Mouse (Mus musculus) lung, postnatal 0 days (tissue): ENCODE measurements around the gene Hist1h1t. TPM values are rescaled to one million over a fixed set of nuclear protein-coding genes. Genes with fewer than 3 reads are reported as not detected.
A peak's percentile ranks its signal among the peaks of the same experiment; 100 is the strongest.

Experiments
- ATAC-seq: fragments of 200-750 bp; cut with Nextera tagmentation; 2 replicates; pipeline ENCODE4 v1.8.0; 2017; ENCODE audit warnings: moderate library complexity
- DNase-seq: peaks from one replicate; pipeline ENCODE4 v3.0.0-alpha.2; 2016; ENCODE audit warnings: low spot score
- H3K27ac ChIP-seq: fragments of 300-500 bp; sonication (generic); 2 replicates; pipeline ENCODE4 v1.5.1; 2014; ENCODE audit warnings: antibody characterized with exemption, mild to moderate bottlenecking, low read length, mixed read lengths
- H3K27me3 ChIP-seq: fragments of 300-500 bp; sonication (generic); replicated peaks from 2 replicates; pipeline ENCODE4 v1.6.1; 2014; ENCODE audit warnings: low read length, mixed read lengths; ENCODE audit not compliant: insufficient read depth
- H3K36me3 ChIP-seq: fragments of 300-500 bp; sonication (generic); 2 replicates; pipeline ENCODE4 v1.6.1; 2014; ENCODE audit warnings: low read length, mixed read lengths; ENCODE audit not compliant: insufficient read depth
- H3K4me1 ChIP-seq: fragments of 300-500 bp; sonication (generic); 2 replicates; pipeline ENCODE4 v1.6.1; 2014; ENCODE audit warnings: antibody characterized with exemption, low read depth, low read length, mixed read lengths; ENCODE audit not compliant: insufficient read depth
- H3K4me2 ChIP-seq: fragments of 300-500 bp; sonication (generic); replicated peaks from 2 replicates; pipeline ENCODE4 v1.6.1; 2014; ENCODE audit warnings: low read depth, mild to moderate bottlenecking, low read length, moderate library complexity, mixed read lengths
- H3K4me3 ChIP-seq: fragments of 300-500 bp; sonication (generic); 2 replicates; pipeline ENCODE4 v1.5.1; 2014; ENCODE audit warnings: low read depth, low read length
- H3K9ac ChIP-seq: fragments of 300-500 bp; sonication (generic); replicated peaks from 2 replicates; pipeline ENCODE4 v1.6.1; 2014; ENCODE audit warnings: low read depth, mild to moderate bottlenecking
- H3K9me3 ChIP-seq: fragments of 300-500 bp; sonication (generic); 2 replicates; pipeline ENCODE4 v1.6.1; 2016; ENCODE audit warnings: low read length, mixed read lengths
- CTCF ChIP-seq: IDR thresholded peaks from 2 replicates; pipeline ENCODE4 v1.5.1; 2016; ENCODE audit warnings: antibody characterized with exemption, mild to moderate bottlenecking
- EP300 ChIP-seq: IDR thresholded peaks from 2 replicates; pipeline ENCODE4 v1.6.1; 2016; ENCODE audit warnings: antibody characterized with exemption, mild to moderate bottlenecking, control low read depth
- WGBS: fragments of 180-500 bp; shearing (Covaris S2); extraction: QIAGEN DNeasy Blood & Tissue Kit; methylation state at CpG from one replicate; pipeline ENCODE4 v1.1.7; 2014; 5-methylcytosine and 5-hydroxymethylcytosine counted together
- polyA plus RNA-seq: library from polyadenylated mRNA; unstranded; fragments of >200 nt; fragmentation: Nextera tagmentation; extraction: Ambion mirVana; gene quantifications from 2 replicates; pipeline ENCODE4 v1.2.1, GENCODE M21; 2015

The Hist1h1t gene
- polyA plus RNA-seq, 1 experiment from 2014 or later = 0.13 TPM

DNA sequence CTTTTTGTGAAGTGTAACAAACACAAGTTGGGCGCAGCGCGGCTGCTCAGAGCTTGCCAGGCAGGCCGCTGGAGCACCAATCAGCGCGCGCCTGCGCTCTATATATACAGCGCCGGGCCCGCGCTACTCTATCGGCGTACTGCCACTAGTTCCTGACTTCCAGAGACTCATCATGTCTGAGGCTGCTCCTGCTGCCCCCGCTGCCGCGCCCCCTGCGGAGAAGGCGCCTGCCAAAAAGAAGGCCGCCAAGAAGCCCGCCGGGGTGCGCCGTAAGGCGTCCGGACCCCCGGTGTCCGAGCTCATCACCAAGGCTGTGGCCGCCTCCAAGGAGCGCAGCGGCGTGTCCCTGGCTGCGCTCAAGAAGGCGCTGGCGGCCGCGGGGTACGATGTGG lies 43.1 kb downstream of the Hist1h1t start, which contains the start of gene Hist1h1c:
Gene Hist1h1c (plus strand): TSS at position 132 of the 392 bp plus-strand sequence.
- no peaks in the 10 kb centered on the region for H3K36me3 ChIP-seq
- H3K27ac ChIP-seq = peak within 1 kb of the TSS; percentile 97
- peak within 1 kb of the TSS; percentile 90 for H3K4me2 ChIP-seq
- peak within 1 kb of the TSS; percentile 86 for H3K9ac ChIP-seq
- peak; percentile 96 for DNase-seq
- no peaks in the 10 kb centered on the region for H3K27me3 ChIP-seq
- peak; percentile 91 for ATAC-seq
- no peaks in the 10 kb centered on the region for H3K9me3 ChIP-seq
- H3K4me1 ChIP-seq = no peaks in the 10 kb centered on the region
- TF ChIP-seq EP300 (no peak; the same call in 1 of the 2 replicates), CTCF (no peak; the same call in 1 of the 2 replicates)
- H3K4me3 ChIP-seq = peak within 1 kb of the TSS; percentile 71
- whole genome bisulfite sequencing = 2% methylated on average over 30 of the region's 38 CpGs

DNA sequence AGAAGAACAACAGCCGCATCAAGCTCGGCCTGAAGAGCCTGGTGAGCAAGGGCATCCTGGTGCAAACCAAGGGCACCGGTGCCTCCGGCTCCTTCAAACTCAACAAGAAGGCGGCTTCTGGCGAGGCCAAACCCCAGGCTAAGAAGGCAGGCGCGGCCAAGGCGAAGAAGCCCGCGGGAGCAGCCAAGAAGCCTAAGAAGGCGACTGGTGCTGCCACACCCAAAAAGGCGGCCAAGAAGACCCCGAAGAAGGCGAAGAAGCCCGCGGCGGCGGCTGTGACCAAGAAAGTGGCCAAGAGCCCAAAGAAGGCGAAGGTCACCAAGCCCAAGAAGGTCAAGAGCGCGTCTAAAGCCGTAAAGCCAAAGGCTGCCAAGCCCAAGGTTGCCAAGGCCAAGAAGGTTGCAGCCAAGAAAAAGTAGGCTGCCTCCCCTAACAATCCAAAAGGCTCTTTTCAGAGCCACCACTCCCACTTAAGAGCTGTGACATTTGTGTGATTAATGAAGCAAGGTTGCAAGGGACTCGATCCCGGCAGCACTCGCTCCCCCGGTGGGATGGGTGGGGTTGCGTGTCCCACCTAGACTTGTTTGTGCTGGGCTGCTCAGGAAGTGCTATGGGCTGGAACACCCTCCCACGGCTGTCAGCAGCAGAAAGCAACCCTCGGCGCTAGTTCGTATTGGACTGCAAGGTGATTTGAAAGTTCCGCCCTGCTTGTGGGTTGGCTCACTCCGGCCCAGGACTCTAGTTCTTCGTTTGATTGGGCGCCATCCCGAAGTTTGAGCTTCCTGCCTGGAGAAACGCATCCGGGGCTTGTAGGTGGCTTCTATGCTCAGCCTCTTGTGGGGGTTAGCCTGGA lies 43.7 kb downstream of the Hist1h1t start:
- ATAC-seq (peak; percentile 85), DNase-seq (peak; percentile 98)
- Histone ChIP-seq H3K36me3 (no peaks in the 10 kb centered on the region), H3K27ac (peak overlapping the region; percentile 97), H3K9ac (peak overlapping the region; percentile 86), H3K4me1 (no peaks in the 10 kb centered on the region), H3K9me3 (no peaks in the 10 kb centered on the region), H3K4me2 (peak overlapping the region; percentile 90), H3K4me3 (peak overlapping the region; percentile 71), H3K27me3 (no peaks in the 10 kb centered on the region)
- peak; percentile 59 for TF ChIP-seq EP300
- no peak; the same call in none of the 2 replicates for TF ChIP-seq CTCF
- WGBS = under 1% methylated on average over 39 of the region's 39 CpGs

GRCm38 (mm10) chr13:23739922-23740252 lies 44.3 kb downstream of the Hist1h1t start:
- no peak for TF ChIP-seq EP300
- TF ChIP-seq CTCF = no peak
- Histone ChIP-seq H3K27ac (peak overlapping the region; percentile 97), H3K4me1 (no peaks in the 10 kb centered on the region), H3K36me3 (no peaks in the 10 kb centered on the region), H3K9me3 (no peaks in the 10 kb centered on the region), H3K4me2 (peak overlapping the region; percentile 90), H3K9ac (peak overlapping the region; percentile 86), H3K27me3 (no peaks in the 10 kb centered on the region), H3K4me3 (peak overlapping the region; percentile 71)
- WGBS = 0% methylated on average over 14 of the region's 14 CpGs
- no peak; the same call in 1 of the 2 replicates for ATAC-seq
- DNase-seq = no peak

DNA sequence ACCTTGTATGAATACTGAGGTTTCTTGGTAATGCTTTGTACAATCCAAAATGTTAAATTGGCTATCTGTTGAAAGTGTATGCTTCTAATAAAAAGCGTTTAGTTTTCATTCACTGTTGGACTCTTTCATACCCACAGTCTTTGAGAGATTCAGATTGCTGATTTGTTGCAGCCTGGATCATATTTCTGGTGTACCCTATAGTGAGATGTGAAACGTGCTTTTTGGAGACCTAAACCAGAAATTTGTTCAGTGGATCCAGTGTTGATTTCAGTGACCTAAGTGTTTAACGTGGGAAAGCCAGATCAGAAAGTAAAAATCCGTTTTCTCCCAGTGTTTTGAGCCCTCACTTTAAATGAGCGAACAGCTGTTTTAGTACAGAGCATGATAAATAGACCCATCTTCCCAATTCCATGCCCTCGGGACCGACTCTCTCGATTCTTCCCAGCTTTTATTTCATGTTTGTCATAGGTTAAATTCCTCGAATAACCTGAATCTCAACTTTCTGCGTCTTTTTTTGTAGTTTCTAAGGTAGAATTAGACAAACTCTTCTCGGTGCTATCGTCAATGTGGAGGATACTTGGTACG lies 44.7 kb downstream of the Hist1h1t start:
- peak overlapping the region; percentile 86 for H3K9ac ChIP-seq
- DNase-seq (no peak), ATAC-seq (no peak)
- peak overlapping the region; percentile 97 for H3K27ac ChIP-seq
- 17% methylated on average over 13 of the region's 13 CpGs for WGBS
- peak overlapping the region; percentile 71 for H3K4me3 ChIP-seq
- TF ChIP-seq CTCF (no peak), EP300 (no peak)
- no peaks in the 10 kb centered on the region for H3K9me3 ChIP-seq
- H3K4me1 ChIP-seq = no peaks in the 10 kb centered on the region
- H3K4me2 ChIP-seq = peak overlapping the region; percentile 90
- no peaks in the 10 kb centered on the region for H3K27me3 ChIP-seq
- H3K36me3 ChIP-seq = no peaks in the 10 kb centered on the region

- Histone ChIP-seq H3K9me3 (no peaks in the 10 kb centered on the region), H3K9ac (no peak overlapping the region), H3K27me3 (no peaks in the 10 kb centered on the region), H3K4me3 (peak overlapping the region; percentile 71; the same call in 1 of the 2 replicates), H3K36me3 (no peaks in the 10 kb centered on the region), H3K4me2 (peak overlapping the region; percentile 90), H3K27ac (no peak overlapping the region), H3K4me1 (no peaks in the 10 kb centered on the region)
- DNase-seq (no peak), ATAC-seq (no peak)
- WGBS = 55% methylated on average over 5 of the region's 5 CpGs
- TF ChIP-seq CTCF (no peak), EP300 (no peak)
Measured at GRCm38 (mm10) chr13:23740910-23741309, 45.3 kb downstream of the Hist1h1t start.

GRCm38 (mm10) chr13:23742007-23742406 lies 46.4 kb downstream of the Hist1h1t start:
- H3K9me3 ChIP-seq = no peaks in the 10 kb centered on the region
- H3K4me2 ChIP-seq = no peak overlapping the region
- H3K27me3 ChIP-seq = no peaks in the 10 kb centered on the region
- H3K4me3 ChIP-seq = no peak overlapping the region
- no peak overlapping the region for H3K27ac ChIP-seq
- H3K9ac ChIP-seq = no peak overlapping the region
- no peak for TF ChIP-seq EP300
- no peak for TF ChIP-seq CTCF
- ATAC-seq (no peak), DNase-seq (no peak)
- no peaks in the 10 kb centered on the region for H3K4me1 ChIP-seq
- no peaks in the 10 kb centered on the region for H3K36me3 ChIP-seq
